Mouse (Mus musculus): ENCODE measurements around the gene Tulp4.
"Not testable (repeated sequence)": the region's sequence is repeated elsewhere in the genome, so short reads cannot be mapped to it uniquely, and the experiment has no call there.

Gene Tulp4

DNA sequence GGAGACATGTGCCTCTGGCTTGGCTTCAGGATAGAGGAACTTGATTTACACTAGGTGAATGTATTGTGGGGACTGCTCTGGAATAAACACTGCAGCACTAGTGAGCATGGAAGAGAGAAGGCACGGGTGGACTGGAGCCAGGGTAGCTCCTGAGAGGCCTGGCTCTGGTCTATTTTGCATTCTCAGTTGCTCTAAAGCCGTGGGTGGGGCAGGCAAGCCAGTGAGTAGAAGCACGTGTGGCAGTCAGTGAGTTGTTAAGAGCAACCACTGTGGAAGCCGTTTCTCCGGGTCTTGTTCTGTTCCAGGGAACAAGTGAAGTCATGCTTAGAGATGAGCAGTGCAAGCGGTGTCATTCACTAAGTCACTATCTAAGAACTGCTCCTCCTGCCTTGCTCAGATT is 86.0 kb downstream of the Tulp4 start:
- DNase-seq, result no peak

DNA sequence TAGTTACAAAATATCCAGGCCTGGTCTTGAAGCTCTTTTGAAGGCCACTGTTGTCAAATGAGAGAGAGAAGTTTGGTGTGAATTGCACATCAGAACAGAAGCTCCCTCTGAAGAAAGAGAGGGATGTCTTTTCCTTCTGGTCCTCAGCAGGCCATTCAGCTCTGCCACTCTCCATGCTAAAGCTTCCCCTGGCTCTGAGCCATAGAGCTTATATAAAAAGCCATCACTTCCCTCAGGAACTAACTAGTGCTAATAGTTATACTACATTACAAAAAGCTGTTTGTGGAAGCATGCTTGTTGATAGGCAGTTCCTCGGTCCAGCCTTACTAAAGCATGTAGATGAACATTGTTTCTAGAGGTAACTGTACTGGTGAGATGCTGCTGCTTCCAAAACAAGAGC is 89.2 kb downstream of the Tulp4 start:
- DNase-seq, result no peak

DNA sequence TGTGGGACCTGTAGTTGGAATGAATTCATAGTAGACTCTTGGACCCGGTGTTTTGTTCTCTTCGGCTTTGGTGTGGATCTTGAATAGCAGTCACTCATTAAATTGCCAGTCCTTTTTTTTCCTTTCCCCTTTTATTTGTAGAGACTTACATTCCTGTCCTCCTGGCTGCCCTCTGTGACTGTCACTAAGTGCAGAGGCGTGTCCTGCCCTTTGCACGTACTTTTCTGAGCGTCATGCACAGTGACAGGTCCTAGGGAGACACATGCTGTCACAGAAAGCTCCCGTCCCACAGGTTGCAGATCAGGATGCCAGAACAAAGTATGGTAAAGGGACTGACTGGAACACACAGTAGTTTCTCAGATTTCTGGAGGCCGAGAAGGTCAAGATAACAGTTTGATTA is 91.3 kb downstream of the Tulp4 start:
- DNase-seq, result peak; percentile 24

DNA sequence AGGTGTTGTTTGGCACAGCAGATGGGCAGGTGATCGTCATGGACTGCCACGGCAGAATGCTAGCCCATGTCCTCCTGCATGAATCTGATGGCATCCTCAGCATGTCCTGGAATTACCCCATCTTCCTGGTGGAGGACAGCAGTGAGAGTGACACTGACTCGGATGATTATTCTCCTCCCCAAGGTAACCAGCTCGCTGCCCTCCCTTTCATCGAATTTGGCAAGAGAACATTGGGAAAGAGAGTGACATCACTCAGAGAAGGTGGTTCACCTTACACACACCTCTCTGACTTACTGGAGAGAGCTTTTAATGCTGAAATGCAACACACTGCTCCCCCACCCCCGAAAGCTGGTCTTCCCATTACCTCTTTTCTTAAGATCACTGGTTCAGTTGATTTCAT is 92.4 kb downstream of the Tulp4 start:
- no peak for DNase-seq

DNA sequence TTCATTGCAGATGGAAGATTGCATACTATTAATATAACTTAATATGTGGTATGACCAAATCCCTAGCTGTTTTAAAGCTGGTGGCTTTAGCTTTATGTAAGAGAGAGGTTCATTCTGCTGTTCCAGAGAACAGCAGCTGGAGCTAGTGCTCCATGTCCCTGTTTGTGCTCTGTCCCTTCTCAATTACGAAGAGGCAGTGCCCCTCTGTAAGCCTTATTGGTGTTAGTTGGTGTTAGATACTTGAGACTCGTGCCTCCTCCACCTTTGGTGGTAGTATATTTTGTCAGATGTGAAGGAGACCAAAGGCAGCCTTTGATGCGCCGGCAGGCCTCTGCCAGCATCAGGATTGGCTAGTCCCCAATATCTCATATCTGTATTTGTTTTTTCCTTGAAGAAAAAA is 92.9 kb downstream of the Tulp4 start:
- DNase-seq, result no peak

DNA sequence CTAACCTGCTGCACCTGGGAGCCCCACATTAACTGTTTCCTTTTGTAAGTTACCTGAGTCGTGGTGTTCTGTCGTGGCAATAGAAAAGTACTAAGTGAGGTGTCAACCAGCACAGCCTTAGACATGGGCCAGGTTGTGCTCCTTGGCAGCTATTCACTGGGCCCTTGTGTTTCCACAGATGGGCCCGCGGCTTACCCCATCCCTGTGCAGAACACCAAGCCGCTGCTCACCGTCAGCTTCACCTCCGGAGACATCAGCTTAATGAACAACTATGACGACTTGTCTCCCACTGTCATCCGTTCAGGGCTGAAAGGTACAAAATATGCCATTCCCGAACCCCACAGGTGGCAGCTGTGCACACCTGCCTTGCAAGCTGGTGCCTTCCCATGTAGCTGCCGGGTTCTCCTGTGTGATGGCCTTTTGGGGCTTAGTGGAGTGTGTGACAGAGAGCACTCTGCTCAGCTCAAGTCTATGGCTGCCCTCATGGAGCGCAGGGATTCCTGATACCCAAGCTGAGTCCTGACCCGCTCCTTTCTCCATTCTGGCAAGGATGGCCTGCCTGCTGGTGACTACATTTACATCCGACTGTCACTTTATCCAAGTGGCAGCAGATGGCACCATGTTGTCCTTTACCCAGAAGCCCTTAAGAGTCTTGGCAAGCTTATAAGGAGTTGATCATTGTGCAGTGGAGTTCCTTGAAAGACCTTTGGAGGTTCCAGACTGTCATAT is 95.4 kb downstream of the Tulp4 start:
- no peak for DNase-seq

DNA sequence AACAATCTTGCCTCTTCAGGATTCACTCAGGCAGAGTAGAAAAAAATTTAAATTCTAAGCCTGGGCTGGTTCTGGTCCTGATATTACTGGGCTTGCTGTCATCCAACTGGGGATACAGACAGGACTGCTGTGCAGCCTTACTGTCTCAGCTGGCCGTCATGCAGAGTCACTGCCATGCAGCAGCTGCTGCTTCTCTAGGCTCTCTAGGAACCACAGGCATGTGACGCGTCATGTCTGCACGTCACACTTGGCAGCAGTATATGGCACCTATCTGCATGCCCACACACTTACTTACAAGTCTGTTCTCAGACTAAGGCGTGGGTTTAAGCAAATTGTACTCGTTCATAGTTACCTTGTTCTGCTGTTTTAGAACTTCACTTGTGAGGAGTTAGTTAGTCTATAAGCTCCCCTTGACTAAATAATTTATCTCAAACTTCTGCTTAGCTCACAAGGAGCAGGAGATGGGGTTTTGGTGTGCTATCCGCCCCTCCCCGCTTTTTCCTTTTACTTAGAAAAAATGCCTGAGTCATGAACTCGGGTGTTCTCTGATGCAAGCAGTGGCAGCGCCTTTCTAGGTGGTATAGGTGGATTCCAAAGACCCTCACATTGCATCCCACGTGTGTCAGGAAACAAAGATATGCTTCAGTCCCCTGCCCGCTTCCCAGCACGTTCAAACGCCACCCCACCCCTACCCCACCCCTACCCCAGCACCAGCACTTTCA is 96.3 kb downstream of the Tulp4 start:
- no peak for DNase-seq

DNA sequence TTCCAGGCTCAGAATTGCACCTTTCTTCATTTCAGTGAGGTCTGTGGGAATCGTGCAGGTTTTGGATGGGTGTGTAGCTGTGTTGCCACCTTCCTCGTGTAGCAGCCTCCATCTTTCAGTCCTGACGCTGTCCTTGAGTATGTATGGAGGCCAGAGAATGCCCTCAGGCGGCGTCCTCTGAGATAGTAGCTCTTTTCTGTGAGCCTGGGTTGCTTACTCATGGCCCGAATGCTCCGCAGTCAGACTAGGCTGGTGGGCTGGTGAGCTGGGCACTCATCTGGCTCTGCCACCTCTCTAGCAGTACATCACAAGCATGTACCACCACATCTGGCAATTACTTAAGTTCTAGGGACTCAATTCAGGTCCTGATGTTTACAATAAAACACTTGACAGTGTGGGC is 96.9 kb downstream of the Tulp4 start:
- DNase-seq, result no peak

DNA sequence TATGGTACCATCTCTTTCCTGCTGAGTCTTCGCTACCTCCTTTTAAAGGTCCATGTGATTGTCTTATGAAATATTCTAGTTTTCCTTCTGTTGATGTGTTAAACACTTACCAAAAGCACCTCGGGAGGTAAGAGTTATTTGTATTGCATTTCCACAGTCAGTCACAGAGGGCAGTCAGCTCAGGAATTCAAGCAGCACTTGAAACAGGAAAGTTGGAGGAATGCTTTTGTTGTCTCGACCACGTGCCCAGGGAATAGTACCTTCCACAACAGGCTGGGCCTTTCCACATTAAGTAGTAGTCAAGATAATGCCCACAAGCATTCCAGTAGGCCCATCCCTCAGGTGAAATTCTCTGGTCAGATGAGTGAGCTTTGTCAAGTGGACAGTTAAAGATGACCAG is 97.6 kb downstream of the Tulp4 start:
- DNase-seq, result no peak

DNA sequence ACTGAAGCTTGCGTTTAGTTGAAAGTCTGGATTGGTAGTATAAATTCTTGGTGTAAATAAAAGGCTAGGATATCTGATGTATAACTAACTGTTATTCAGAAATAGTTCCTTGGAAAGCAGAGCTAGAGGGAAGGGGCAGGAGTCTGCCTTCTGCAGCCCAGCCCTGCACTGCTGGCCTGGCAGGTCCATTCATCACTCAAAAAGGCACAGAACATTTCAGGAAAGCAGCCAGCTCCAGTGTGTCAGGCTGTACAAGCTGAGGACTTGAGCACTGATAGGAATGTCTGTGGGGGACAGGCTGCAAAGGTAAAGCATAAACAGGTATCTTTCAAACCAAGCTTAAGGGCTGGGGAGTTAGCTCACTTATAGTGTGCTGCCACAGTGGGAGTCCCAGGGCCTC is 105.5 kb downstream of the Tulp4 start:
- no peak for DNase-seq

DNA sequence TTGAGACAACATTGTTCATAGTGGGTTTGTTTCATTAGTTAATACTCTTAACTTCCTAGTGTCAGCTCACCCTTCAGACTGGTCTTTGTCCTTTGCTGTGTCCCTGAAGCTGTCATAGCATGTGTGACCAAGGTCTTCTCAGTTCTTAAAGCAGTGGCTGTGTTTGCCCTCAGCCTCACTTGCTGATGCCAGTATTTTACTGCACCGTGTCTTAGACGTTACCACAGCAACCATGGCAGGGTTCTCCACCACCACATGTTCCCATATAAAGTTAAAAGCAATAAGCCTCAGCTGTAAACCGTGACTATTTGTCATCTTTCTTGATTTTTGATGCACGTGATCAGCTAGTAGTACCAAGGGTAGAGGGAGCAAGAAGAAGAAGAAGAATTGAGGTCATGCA is 109.4 kb downstream of the Tulp4 start:
- DNase-seq, result no peak

DNA sequence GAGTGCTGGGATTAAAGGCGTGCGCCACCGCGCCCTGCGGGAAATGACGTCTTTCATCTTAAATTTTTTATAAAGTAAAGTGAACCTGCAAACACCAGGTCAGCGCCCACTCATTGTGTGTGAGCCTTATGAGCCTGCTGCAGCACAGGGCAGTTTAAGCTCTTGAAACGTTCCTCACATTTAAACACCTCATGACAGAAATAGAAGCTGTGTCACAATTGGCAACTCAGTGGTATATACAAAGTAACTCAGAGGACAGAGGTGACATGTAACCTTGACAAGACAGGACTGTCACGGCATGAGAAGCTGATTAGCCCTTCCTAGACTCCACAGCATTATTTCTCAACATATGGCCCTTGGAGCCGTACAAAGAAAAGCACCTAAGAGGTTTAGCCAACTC is 110.3 kb downstream of the Tulp4 start:
- no peak for DNase-seq

DNA sequence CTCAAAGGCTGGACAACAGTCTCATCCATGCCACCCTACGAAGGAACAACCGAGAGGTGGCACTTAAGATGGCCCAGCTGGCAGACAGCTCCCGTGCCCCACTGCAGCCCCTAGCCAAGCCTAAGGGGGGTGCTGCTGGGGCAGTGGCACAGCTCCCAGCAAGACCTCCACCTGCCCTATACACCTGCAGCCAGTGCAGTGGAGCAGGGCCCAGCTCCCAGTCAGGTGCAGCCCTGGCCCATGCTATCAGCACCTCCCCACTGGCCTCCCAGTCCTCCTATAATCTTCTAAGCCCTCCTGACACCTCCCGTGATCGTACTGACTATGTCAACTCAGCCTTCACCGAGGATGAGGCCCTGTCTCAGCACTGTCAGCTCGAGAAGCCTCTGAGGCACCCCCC is 126.4 kb downstream of the Tulp4 start:
- DNase-seq, result not testable (repeated sequence)

DNA sequence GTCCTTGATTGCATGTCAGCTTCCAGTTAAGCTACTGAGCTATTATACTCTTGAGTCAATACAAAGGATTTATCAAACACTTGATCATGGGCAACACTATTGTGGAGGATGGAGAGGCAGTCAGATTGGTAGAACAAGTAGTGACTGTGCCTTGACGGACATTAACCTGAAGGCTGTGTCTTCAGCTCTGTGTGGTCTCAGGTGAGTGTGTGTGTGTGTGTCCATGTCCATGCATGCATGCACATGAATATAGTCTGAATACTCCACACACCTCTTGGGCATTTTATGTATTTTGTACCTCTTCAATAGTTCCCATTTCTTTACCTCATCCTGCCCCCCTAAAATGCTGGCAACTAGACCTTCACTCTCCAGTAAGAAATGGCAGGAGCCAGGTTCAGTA is 145.1 kb downstream of the Tulp4 start:
- not testable (repeated sequence) for DNase-seq

DNA sequence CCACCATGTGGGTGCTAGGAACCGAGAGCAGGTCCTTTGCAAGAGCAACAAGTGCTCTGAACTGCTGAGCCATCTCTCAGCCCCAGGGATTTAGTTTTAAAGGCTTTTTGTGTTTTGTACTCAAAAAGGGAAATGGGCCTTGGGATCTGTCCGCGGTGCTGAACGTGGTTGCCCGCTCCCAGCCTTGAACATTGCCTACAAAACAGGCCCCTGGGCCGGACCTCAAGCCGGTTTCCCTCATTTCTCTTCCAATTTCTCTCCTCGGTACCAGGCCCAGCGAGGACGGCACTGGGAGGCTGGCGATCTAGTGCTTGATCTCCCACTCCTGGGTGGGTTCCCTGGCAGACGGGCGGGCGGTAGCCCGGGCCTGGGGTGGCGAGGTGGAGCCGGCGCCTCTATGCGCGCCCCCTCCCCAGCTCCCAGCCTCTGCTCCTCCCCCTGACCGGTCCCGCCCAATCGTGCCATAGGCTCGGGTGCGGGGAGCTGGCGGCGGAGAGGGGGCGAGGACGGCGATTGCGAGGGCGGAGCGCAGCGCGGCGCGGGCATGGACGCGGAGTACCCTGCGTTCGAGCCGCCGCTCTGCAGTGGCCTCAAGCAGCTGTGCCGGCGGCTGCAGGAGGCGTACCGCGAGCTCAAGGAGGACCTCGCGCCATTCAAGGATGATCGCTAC is 150.3 kb downstream of the Tulp4 start, which contains the start of gene Tmem181a:
Tmem181a (plus strand) TSS at position 461 of the 670 bp plus-strand sequence.
- DNase-seq, result not testable (repeated sequence)

DNA sequence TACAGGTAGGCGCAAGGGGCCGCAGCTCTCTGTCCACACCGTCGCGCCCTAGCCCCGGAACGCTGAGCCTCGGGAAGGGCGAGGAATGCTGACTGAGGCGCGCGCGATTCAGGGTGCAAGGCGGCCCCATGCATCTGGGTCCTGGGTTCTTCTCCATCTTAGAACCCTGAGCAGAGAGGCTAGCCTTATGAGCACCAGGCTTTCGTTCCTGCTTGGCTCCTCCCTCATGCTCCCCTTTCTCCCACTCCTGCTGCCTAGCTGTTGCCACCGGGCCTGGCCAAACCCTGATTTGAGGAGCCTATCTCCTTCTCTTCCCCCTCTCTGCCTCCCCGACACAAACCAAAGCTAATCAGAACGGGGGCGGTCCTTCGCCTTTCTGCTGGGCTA is 150.8 kb downstream of the Tulp4 start:
- DNase-seq, result not testable (repeated sequence)

DNA sequence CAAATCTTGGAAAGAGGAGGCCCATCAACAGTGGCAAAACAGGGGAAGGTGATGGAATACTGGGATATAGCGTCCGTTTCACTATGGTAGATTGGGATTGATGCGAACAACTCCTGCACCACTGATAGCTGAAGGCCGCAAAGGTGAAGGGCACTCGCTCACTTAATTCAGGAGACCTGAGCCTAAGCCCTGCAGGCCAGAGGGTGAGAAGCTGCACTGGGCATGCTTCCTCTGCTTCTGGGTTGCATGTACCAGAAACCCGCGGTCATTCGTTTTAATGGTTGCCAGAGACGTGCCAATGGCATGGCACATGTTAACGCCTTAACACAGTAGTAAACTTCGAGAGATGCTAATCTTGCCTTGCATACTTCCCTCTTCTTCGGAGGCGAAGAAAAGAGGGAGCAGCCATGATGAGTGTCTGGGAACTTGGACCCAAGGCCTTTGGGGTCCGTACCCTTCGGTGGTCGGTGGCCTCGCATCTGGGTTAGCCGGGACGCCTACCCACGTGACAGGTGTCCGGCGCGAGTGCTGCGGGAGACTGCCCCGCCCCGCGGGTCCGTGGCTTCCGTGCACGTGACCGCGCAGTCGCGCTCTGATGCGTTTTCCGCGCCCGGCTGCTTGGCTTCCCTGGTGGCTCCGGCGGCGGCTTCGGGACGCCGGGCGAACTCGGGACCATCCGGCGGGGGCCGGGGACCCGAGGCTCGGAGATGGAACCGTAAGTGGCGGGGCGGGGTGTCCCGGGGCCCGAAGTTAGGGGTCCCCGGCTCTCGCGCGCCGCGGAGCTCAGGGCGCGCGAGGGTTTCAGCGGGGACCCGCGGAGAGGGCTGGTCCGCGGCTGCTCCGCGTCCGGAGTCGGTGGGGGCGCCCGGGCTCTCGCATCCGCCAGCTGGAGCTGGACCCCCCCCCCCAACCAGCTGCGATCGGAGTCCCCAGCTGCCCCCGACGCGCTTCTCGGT is 163.9 kb downstream of the Tulp4 start:
- peak; percentile 24 for DNase-seq

DNA sequence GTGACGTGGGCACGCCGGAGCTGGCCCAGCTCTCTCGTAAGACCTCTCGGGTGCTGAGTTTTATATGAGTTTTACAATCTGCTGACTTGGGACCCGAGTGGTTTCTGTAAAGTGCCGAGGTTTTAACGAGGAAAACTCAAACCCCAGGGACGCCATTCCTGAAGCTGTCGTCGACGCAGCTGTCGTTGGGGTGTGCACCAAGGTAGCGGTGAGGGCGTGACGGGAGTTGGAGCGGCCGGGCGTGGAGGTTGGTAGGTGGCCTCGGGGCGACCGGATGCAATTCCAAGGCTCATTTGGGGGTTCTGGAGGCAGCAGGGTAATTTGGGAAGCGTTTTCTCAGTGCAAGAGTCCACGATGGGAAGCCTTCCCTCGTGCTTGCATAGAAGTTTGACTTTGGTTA is 164.6 kb downstream of the Tulp4 start:
- DNase-seq, result not testable (repeated sequence)

DNA sequence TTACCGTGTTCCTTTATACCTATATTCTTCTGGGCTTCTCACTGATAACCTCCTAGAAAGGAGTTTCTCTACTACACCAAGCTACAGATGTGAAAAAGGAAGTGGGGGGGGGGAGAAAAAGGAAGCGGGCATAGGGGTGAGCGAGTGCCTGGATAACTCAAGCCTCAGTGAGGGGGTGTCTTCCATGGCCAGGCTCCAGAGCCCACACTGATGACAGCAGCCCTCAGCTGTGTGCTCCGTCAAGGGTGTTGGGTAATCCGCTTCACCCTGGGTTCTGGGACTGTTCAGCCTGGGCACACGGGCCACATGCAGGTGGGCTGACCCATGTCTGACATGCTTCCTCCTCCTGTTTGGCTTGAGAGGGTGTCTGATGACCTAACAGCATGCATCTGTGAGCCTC is 165.7 kb downstream of the Tulp4 start:
- DNase-seq, result not testable (repeated sequence)

DNA sequence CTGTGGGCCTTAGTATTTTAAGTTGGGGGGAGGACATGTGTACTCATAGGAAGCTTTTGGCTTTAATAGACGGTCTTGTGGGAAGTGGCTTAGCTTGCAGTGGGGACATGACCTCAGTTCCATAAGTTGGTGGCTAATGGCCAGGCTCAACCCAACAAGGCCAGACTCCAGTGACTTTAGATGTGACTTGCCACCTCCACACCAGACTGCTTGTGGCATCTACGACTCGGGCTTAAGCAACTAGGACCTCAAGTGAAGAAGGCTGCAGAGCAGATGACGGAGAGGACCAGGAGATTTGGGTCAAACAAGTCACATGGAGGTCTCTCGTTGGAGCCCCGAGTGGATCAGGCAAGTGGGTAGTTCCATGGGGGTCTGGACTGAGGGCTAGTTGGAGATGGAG is 168.5 kb downstream of the Tulp4 start:
- not testable (repeated sequence) for DNase-seq

DNA sequence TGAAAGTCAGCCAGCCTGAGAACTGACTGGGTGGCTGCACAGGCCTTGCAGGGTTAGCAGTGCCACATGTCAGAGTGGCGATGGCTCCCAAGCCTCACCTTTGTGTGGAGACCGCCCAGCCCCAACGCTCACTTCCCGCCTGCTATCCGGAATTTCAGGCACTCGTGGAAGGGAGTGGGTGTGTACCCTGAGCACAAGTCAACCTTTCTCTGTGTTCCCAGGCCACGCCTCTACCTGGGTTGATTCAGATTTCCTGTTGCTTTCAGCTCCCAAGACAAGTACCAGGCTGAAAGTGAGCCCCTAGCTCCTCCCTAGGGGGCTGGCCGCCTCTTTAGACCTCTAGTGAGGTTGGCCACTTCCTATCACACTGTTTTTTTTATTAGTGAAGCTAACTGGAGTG is 173.0 kb downstream of the Tulp4 start:
- not testable (repeated sequence) for DNase-seq

DNA sequence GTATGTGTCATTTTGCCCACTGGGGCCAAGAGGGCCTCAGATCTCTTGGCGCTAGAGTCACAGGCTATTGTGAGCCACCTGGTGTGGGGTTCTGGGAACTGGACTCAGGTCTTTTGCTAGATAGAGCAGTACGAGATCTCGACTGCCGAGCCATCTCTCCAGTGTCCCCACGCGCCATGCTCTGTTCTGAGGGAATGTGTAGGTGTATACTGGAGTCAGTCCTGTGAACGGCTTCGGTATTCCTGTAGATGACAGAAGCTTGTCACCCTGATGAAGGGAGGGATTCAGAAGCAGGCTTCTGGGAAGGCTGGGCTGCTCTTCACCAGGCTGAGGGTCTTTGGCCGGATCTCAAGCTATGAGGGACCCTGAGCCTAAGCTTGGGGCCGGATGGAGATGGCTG is 173.5 kb downstream of the Tulp4 start:
- DNase-seq, result not testable (repeated sequence)

DNA sequence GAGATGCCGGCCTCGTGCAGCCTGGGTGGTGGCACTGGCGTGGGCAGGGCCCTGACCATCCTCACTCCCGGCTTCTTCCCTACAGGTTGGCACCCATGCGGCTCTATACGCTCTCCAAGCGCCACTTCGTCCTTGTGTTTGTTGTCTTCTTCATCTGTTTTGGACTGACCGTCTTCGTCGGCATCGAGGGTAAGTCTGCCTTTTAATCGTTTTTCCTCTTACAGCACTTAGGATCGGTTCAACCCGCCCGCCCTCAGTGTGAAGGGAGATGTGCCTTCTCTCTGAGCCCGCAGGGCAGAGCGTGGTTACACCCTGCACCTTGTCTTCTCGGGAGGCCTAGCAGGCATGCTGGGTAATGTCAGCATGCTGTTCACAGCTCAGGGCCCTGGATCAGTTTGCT is 174.3 kb downstream of the Tulp4 start:
- DNase-seq, result not testable (repeated sequence)
